Mouse (Mus musculus) kidney, postnatal 10 days (tissue): ENCODE measurements around the gene Noc3l.

Experiments used
- DNase-seq: peaks from one replicate; pipeline ENCODE4 v3.0.0; 2021; ENCODE audit warnings: mixed read lengths

Noc3l gene

DNA sequence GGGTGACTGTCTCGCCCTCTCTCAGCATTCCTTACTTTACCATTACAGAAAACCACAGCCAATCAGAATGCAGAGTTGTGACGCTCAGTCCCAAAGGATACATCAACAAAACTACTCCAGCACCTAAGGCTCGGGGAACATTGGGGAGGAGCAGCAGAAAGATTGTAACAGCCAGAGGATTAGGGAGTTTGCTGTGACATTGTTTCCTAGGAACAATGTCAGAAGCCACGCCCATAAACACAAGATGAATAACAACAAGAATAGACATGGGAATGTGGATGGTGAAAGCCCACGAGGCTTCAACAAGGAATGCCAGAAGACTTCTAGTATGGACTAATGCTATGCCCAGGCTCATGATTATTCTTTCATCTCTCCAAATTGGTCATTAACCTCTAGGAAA, 61.0 kb downstream of the Noc3l start:
- no peak for DNase-seq

DNA sequence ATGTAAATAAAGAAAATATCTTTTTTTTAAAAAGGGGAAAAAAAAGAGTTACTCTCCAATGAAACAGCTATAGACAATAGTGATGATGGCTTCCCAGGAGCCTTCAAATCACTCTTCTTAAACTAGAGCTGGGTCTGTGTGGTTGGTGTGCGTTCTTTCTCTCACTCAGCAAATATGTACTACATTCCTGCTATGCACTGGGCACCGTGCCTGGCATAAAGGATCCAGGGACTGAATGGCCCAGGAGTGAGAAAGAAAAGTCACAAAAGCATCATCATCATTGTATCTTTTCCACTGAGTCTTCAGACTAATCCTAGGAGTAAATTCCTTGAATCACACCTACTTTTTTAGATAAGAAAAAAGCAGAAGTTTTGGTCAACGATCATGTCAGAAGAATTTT, 61.9 kb downstream of the Noc3l start:
- DNase-seq = no peak

DNA sequence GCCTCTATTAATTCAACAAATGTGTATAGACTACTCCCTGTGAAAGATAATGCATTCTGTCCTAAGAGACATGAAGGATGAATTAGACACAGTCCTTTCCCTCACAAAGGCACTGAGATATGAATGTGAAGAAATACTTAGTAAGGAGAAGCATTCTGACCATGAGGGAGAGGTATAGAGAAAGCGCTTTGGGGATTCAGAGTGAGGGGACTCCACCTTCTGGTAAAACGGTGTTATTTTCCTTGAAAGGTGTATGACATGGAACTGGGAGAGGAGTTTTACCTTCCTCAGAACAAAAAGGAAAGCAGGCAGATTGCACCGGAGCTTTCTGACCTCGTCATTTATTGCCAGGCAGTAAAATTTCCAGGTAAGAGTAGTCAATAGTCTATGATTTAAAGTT, 68.8 kb downstream of the Noc3l start:
- DNase-seq = no peak

DNA sequence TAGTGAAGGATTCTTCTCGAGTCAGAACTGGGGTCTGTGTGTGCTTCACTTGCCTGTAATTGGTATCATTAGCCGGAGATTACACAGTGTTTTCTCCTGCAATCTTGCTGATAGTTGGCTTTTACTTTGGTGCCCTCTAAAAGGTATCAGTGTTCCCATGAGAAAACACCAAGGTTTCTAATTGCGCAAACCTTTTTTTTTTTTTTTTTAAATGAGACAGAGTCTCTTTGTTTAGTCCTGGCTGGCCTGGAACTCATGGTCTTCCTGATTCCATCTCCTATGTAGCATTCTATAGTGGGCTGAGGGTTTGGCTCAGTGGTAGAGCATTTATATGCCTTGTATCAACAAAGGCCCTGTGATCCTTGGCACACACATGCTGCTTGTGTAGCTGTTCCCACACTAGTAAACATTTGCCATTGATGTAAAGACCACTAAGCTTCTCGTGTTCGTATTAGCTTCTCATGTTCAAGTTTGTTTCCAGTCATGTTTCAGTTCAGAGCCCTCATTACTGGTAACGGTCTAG, 72.5 kb downstream of the Noc3l start:
- DNase-seq = no peak

DNA sequence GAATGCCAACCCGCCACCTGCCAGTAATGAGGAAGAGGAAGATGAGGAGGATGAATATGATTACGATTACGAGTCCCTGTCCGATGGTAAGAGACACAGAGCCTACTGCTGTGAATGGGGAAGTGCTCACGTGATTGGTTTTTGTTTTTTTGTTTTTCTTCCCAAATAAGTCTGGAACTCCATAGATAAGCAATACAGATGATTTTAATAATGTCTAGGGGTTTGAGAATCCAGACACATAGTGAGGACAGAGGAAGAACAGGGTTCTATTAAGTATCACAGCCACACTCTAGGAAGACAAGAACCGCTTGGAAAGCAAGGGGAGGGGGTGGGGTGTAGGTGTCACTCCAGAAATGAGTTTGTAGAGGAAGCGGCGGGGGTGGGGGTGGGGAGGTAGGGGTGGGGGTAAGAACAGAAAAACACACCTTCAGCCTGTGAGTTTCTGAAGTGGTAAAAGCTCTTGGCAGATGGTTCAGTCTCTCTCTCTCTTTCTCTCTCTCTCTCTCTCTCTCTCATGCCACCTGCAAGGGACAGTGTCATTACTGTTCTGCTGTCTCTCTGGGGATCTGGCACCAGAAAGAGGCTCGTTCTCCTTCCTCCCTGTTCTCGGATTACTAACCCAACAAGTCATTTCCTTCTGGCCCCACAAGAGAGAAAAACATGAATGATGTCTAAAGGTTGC, 73.1 kb downstream of the Noc3l start:
- DNase-seq = no peak

DNA sequence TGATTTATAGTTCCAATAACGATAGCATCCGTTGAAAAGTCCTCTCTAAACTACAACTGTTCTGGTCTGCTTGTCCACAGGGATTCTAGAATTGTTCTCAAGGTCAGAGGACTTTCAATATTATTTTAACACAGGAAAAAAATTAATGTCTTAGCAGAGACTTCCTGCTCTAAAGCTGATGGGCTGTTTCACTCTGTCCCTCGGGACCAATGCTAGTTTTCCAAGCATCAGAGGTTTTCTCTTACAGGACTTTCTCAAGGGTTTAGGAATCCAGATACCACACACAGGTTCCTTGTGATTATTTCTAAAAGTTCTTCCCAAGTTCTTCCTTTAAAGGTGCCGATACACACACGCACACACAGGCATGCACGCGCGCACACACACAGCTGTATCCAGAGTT, 74.5 kb downstream of the Noc3l start:
- DNase-seq = no peak
